Comparison of ENCODE assay signal across 24 mouse cellular contexts in genomic region chr15:100951491-100951890, GRCm38 (mm10).
A peak's percentile ranks its signal among the peaks of the same experiment; 100 is the strongest.
DNase-seq lines count a peak whose midpoint lies in the region; ATAC-seq and TF ChIP-seq lines count a peak whose summit lies in the region.
"Had no signal": no experiment of that assay in that cellular context is flagged by ENCODE, and none has a peak within 500 bp of the region (broad histone marks: within the 10 kb centered on the region; RNA-seq: fewer than 3 reads in every experiment).

No protein-coding gene starts in this region.

- WGBS in cerebellum, adult 2 months = 24% methylated on average over 10 of the region's 10 CpGs

- intact Hi-C loops in left cerebral cortex, adult 2 months (cut with DNase I) = no loop called here

- ATAC-seq in cerebellum, adult (ENCODE audit: insufficient number of reproducible peaks, low FRiP score, low TSS enrichment) = no peak
- ATAC-seq in frontal cortex, adult (ENCODE audit: low TSS enrichment) = peak; percentile 64
- ATAC-seq: activated CD4-positive, CD25-positive, alpha-beta regulatory T cell, adult 4 months; forebrain, embryonic 13.5 days; forebrain, embryonic 16.5 days; hindbrain, embryonic 16.5 days; intestine, embryonic 15.5 days had no signal

- TF ChIP-seq CTCF in cerebellum, adult 2 months (IDR thresholded peaks at IDR 0.05; ENCODE audit: borderline replicate concordance, insufficient read depth, low read depth, low read length) = no peak
- no peak for TF ChIP-seq CTCF in left cerebral cortex, adult 2 months (IDR thresholded peaks at IDR 0.05)

- no peak for TF ChIP-seq POLR2A in cerebellum, adult 2 months (IDR thresholded peaks at IDR 0.05; ENCODE audit: borderline replicate concordance, insufficient read depth, low read length)

- peak in 1 of 2 experiments; percentile 52 for DNase-seq in cerebellum, adult 2 months
- no peak for DNase-seq in frontal cortex, postnatal 14 days (ENCODE audit: low spot score in 2 of 2)
- DNase-seq in left cerebral cortex, adult 2 months (ENCODE audit: extremely low spot score in 1 of 2, low spot score in 2 of 2) = no peak
- DNase-seq in left cerebral cortex, adult 11 months (ENCODE audit: low spot score) = no peak
- peak; percentile 73 for DNase-seq in brain, adult 2 months (ENCODE audit: low read depth, low spot score)
- DNase-seq in adrenal gland, postnatal 4 days (ENCODE audit: low spot score in 2 of 2) = no peak
- DNase-seq: adrenal gland, postnatal 10 days; adrenal gland, postnatal 36 days; gastrocnemius, postnatal 25 days; heart, adult 18-20 months; heart, postnatal 10 days; heart, postnatal 36 days had no signal

- no peak overlapping the region for H3K4me3 ChIP-seq in cerebellum, adult 2 months (replicated peaks; ENCODE audit: insufficient read depth, low read depth, low read length)
- H3K4me3 ChIP-seq in left cerebral cortex, adult 2 months = no peak overlapping the region
- H3K4me3 ChIP-seq: forebrain, embryonic 10.5 days; forebrain, embryonic 13.5 days; heart, embryonic 12.5 days; heart, embryonic 15.5 days; hindbrain, embryonic 10.5 days; hindbrain, embryonic 13.5 days; intestine, embryonic 15.5 days had no signal

- H3K27me3 ChIP-seq in cerebellum, adult 2 months (ENCODE audit: control insufficient read depth, insufficient read depth, low read length) = no peaks in the 10 kb centered on the region
- H3K27me3 ChIP-seq: forebrain, embryonic 13.5 days; heart, embryonic 15.5 days; hindbrain, embryonic 13.5 days; intestine, embryonic 15.5 days had no signal

- peaks cover 49% of the 10 kb centered on the region for H3K4me1 ChIP-seq in cerebellum, adult 2 months (ENCODE audit: control insufficient read depth, insufficient read depth, low read length)
- H3K4me1 ChIP-seq: heart, embryonic 12.5 days; heart, embryonic 15.5 days; intestine, embryonic 15.5 days had no signal

- peak overlapping the region; percentile 61 for H3K27ac ChIP-seq in cerebellum, adult 2 months (ENCODE audit: insufficient read depth, low read length)
- H3K27ac ChIP-seq in left cerebral cortex, adult 2 months = peak overlapping the region; percentile 51; the same call in 1 of the 2 replicates
- H3K27ac ChIP-seq: forebrain, embryonic 10.5 days; forebrain, embryonic 13.5 days; heart, embryonic 15.5 days; hindbrain, embryonic 10.5 days; hindbrain, embryonic 13.5 days; intestine, embryonic 15.5 days had no signal
